Mouse (Mus musculus) small intestine, adult 2 months (tissue): ENCODE measurements around the gene Slc16a4. TPM values are rescaled to one million over a fixed set of nuclear protein-coding genes. Genes with fewer than 3 reads are reported as not detected.

Experiments used
- H3K27ac ChIP-seq: fragments of 200-500 bp; 2 replicates; pipeline ENCODE4 v1.5.1; 2012; ENCODE audit warnings: low read depth, low read length, control low read depth, inconsistent platforms; ENCODE audit not compliant: insufficient read depth
- H3K27me3 ChIP-seq: fragments of 200-500 bp; 2 replicates; pipeline ENCODE4 v1.6.1; 2012; ENCODE audit warnings: mild to moderate bottlenecking, moderate library complexity, low read length, inconsistent platforms; ENCODE audit not compliant: control insufficient read depth, insufficient read depth
- H3K36me3 ChIP-seq: fragments of 200-500 bp; 2 replicates; pipeline ENCODE4 v1.6.1; 2012; ENCODE audit warnings: mild to moderate bottlenecking, low read length, control low read depth, inconsistent platforms; ENCODE audit not compliant: control insufficient read depth, insufficient read depth
- H3K4me1 ChIP-seq: fragments of 200-500 bp; 2 replicates; pipeline ENCODE4 v1.6.1; 2012; ENCODE audit warnings: low read length, inconsistent platforms, mixed read lengths; ENCODE audit not compliant: control insufficient read depth, insufficient read depth, insufficient read length
- H3K4me3 ChIP-seq: fragments of 200-500 bp; 2 replicates; pipeline ENCODE4 v1.5.1; 2012; ENCODE audit warnings: low read depth, mild to moderate bottlenecking, control low read depth, inconsistent platforms, low read length, moderate library complexity
- CTCF ChIP-seq: fragments of 200-500 bp; IDR thresholded peaks from 2 replicates; pipeline ENCODE4 v1.5.1; 2012; ENCODE audit warnings: low read depth, mild to moderate bottlenecking, control low read depth, inconsistent platforms, low read length, moderate library complexity, mixed read lengths; ENCODE audit not compliant: insufficient replicate concordance, insufficient read length; ENCODE audit errors: extremely low read depth
- POLR2A ChIP-seq: fragments of 200-500 bp; IDR thresholded peaks from 2 replicates; pipeline ENCODE4 v1.6.1; 2012; ENCODE audit warnings: low read depth, mild to moderate bottlenecking, control low read depth, inconsistent platforms, low read length, moderate library complexity
- WGBS: fragments of 180-500 bp; shearing (Covaris S2); methylation state at CpG from one replicate; pipeline ENCODE4 v1.1.7; 2018; 5-methylcytosine and 5-hydroxymethylcytosine counted together
- polyA plus RNA-seq: library from polyadenylated mRNA; depleted of rRNA; stranded (reverse); fragments of >200 nt; gene quantifications from 2 replicates; pipeline ENCODE4 v1.2.3, GENCODE M21; 2012

The Slc16a4 gene
- polyA plus RNA-seq, 1 experiment, result not detected

- Histone ChIP-seq H3K4me3 (peak overlapping the region; percentile 84), H3K4me1 (peaks cover 19% of the 10 kb centered on the region), H3K36me3 (peaks cover 15% of the 10 kb centered on the region), H3K27ac (peak overlapping the region; percentile 65; the same call in 1 of the 2 replicates), H3K27me3 (no peaks in the 10 kb centered on the region)
- TF ChIP-seq POLR2A, result no peak
- TF ChIP-seq CTCF, result no peak
- WGBS, result 10% methylated on average over 17 of the region's 17 CpGs
Measured at GRCm38 (mm10) chr3:107331746-107332126, 40.7 kb downstream of the Slc16a4 start.

- under 1% methylated on average over 75 of the region's 75 CpGs for WGBS
- Histone ChIP-seq H3K4me1 (peaks cover 19% of the 10 kb centered on the region), H3K27me3 (no peaks in the 10 kb centered on the region), H3K4me3 (peak overlapping the region; percentile 84), H3K36me3 (peaks cover 15% of the 10 kb centered on the region), H3K27ac (peak overlapping the region; percentile 70)
- TF ChIP-seq POLR2A (no peak), CTCF (no peak)
Measured at GRCm38 (mm10) chr3:107332127-107332959, 41.3 kb downstream of the Slc16a4 start.

GRCm38 (mm10) chr3:107332960-107333380, 41.9 kb downstream of the Slc16a4 start:
- Histone ChIP-seq H3K27me3 (no peaks in the 10 kb centered on the region), H3K27ac (peak overlapping the region; percentile 96), H3K4me1 (peaks cover 19% of the 10 kb centered on the region), H3K36me3 (peaks cover 13% of the 10 kb centered on the region), H3K4me3 (peak overlapping the region; percentile 84)
- WGBS, result under 1% methylated on average over 37 of the region's 37 CpGs
- TF ChIP-seq POLR2A (peak; percentile 79), CTCF (no peak)

- Histone ChIP-seq H3K4me1 (peaks cover 19% of the 10 kb centered on the region), H3K4me3 (peak within 1 kb of the TSS; percentile 84), H3K27ac (peak within 1 kb of the TSS; percentile 96), H3K27me3 (no peaks in the 10 kb centered on the region), H3K36me3 (peaks cover 13% of the 10 kb centered on the region)
- under 1% methylated on average over 62 of the region's 62 CpGs for WGBS
- peak; percentile 94 for TF ChIP-seq POLR2A
- TF ChIP-seq CTCF, result no peak
Measured at GRCm38 (mm10) chr3:107333381-107334201, 42.6 kb downstream of the Slc16a4 start, which contains the start of gene Rbm15. TSS of gene Rbm15 (minus strand) at chr3:107333673.

- no peaks in the 10 kb centered on the region for H3K27me3 ChIP-seq
- whole genome bisulfite sequencing, result 10% methylated on average over 12 of the region's 12 CpGs
- peak overlapping the region; percentile 75 for H3K4me3 ChIP-seq
- H3K4me1 ChIP-seq, result peaks cover 19% of the 10 kb centered on the region
- H3K36me3 ChIP-seq, result peaks cover 13% of the 10 kb centered on the region
- TF ChIP-seq CTCF, result no peak
- TF ChIP-seq POLR2A, result no peak
- H3K27ac ChIP-seq, result peak overlapping the region; percentile 96
Measured at GRCm38 (mm10) chr3:107334202-107334934, 43.3 kb downstream of the Slc16a4 start.

GRCm38 (mm10) chr3:107343971-107344370, 52.9 kb downstream of the Slc16a4 start:
- WGBS, result 27% methylated on average over 3 of the region's 3 CpGs
- H3K27ac ChIP-seq, result no peak overlapping the region

More at GRCm38 (mm10) chr3:107343971-107344370, 52.9 kb downstream of the Slc16a4 start:
- Histone ChIP-seq H3K4me1 (no peaks in the 10 kb centered on the region), H3K36me3 (no peaks in the 10 kb centered on the region), H3K4me3 (no peak overlapping the region), H3K27me3 (no peaks in the 10 kb centered on the region; the same call in 1 of the 2 replicates)
- no peak for TF ChIP-seq CTCF
- no peak for TF ChIP-seq POLR2A
